Mouse (Mus musculus): Measurements from ENCODE around the gene Fanci. TPM values are rescaled to one million over a fixed set of nuclear protein-coding genes. Genes with fewer than 3 reads are reported as not detected.

Gene Fanci
- total and polyA plus RNA-seq, 3 experiments = 14.9 to 25.0 (median 20.0) TPM

DNA sequence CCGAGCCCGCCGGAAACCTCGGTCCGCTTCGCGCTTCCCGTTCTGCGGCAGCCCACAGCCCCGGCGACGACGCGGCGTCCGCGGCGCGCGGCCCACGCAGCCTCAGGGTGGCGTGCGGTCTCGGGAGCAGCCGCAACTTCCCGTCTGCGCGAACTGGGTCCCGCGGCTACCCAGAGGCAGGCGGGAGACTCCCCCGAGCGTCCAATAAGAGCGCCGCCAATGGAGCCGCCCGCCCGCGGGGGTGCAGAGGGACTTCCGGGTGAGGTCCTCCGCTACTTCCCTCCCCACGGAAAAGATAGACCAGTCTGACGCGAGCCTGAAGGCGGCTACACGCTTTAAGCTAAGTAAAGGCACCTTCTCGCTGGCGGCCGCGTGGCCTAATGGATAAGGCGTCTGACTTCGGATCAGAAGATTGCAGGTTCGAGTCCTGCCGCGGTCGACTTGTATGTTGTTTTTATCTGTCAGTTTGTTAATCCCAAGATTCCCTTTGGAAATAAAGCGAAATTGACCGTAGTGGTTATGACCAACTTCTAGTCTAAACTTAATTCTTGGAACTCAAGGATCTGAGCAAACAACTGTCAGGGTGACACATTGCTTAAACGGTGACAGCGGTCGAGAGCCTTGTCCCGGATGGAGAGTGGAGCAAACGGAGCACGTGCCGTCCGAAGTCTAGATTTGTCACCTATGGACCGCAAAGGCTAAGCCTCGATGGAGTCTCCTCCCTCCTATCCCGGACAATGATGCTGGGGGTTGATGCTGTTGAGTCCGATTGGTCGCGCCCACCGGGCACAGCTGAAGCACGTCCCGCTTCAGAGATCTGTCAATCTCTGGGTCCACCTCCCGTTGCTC, 74.5 kb downstream of the Fanci start, which contains the start of gene Polg (continued):
- TF ChIP-seq PAX5 (IDR thresholded peaks at IDR 0.05; ENCODE audit: low read length) = peak; percentile 51; the same call in 1 of the 2 replicates
- TF ChIP-seq NRF1 (IDR thresholded peaks at IDR 0.05; ENCODE audit: low read depth, low read length) = peak; percentile 68
- no peak for TF ChIP-seq RCOR1 (conservative IDR thresholded peaks at IDR 0.05; ENCODE audit: low read depth, low read length)
- peak; percentile 100 for TF ChIP-seq ELF1 (IDR thresholded peaks at IDR 0.05; ENCODE audit: low read depth, low read length)
- TF ChIP-seq USF2 (conservative IDR thresholded peaks at IDR 0.05; ENCODE audit: low read depth, low read length) = no peak
- peak; percentile 52 for TF ChIP-seq CHD2 (IDR thresholded peaks at IDR 0.05; ENCODE audit: low read length)
- no peak for TF ChIP-seq USF1 (IDR thresholded peaks at IDR 0.05; ENCODE audit: low read depth, low read length)
- TF ChIP-seq JUND (conservative IDR thresholded peaks at IDR 0.05; ENCODE audit: low read depth, low read length) = no peak
- peak; percentile 65 for TF ChIP-seq MEF2A (IDR thresholded peaks at IDR 0.05; ENCODE audit: borderline replicate concordance, low read depth, low read length)
- TF ChIP-seq KAT2A (IDR thresholded peaks at IDR 0.05; ENCODE audit: insufficient replicate concordance, low read length) = 0 out of 2 replicates have a peak, but pooled peaks have one; percentile 85
- TF ChIP-seq TCF12 (IDR thresholded peaks at IDR 0.05; ENCODE audit: low read depth, low read length) = peak; percentile 80

DNA sequence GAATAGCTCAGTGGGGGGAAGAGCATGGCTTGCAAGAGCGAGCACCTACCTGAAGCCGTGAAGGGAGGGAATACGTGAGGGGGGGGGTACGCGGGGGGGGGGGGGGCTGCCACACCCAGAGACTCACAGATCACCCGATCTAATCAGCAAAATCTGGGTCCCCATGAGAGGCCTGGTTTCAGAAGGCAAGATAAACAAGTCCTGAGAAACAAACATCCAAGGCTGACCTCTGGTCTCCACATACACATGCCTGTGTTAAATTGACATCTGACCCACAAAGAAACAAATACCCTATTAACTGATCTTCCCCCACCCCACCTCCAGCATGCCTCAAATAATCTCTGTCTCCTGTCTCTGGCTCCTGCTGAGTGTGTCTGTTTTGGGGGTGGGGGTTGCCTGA, 76.2 kb downstream of the Fanci start:
- Histone ChIP-seq H3K9ac (ENCODE audit: insufficient read depth, low read depth) (no peak overlapping the region), H3K4me3 (replicated peaks in 1 of 3; ENCODE audit: low read depth in 2 of 3, low read length in 2 of 3, poor library complexity in 1 of 3) (no peak overlapping the region), H3K4me2 (ENCODE audit: insufficient read depth, low read depth, poor library complexity, severe bottlenecking) (no peak overlapping the region), H3K4me1 (ENCODE audit: control insufficient read depth in 1 of 2, insufficient read depth in 2 of 2) (peaks cover 4 to 43% of the 10 kb centered on the region in 2 experiments), H3K79me2 (replicated peaks; ENCODE audit: control insufficient read depth, extremely low read depth, insufficient read depth, poor library complexity, severe bottlenecking) (0 out of 2 replicates have a peak, but pooled peaks cover 13% of the 10 kb centered on the region), H3K9me3 (replicated peaks; ENCODE audit: low read length) (no peaks in the 10 kb centered on the region), H3K36me3 (replicated peaks in 1 of 2; ENCODE audit: control insufficient read depth in 1 of 2, insufficient read depth in 1 of 2, low read length in 1 of 2) (peaks cover 5 to 17% of the 10 kb centered on the region in 2 experiments), H3K27me3 (replicated peaks) (no peaks in the 10 kb centered on the region), H3K27ac (ENCODE audit: insufficient read depth, low read depth) (no peak overlapping the region)
- in situ Hi-C loops (cut with MboI; ENCODE audit: low pct_ligation_motif_present, low pct_unique_long_range_greater_than_20kb, low sequenced_read_pairs) (loop anchor here (10.0 to 25.0 kb wide), 2 partner anchors 93 to 206 kb away; partner anchors contain the start of gene Abhd2), dilution Hi-C loops (cut with MboI; ENCODE audit: extremely low pct_ligation_motif_present, extremely low pct_unique_long_range_greater_than_20kb, low sequenced_read_pairs) (no loop called here)
- TF ChIP-seq MAFK (IDR thresholded peaks at IDR 0.05; ENCODE audit: insufficient replicate concordance, low read length) = no peak
- no peak for TF ChIP-seq BHLHE40 (IDR thresholded peaks at IDR 0.05; ENCODE audit: low read depth, low read length)
- TF ChIP-seq MEF2A (IDR thresholded peaks at IDR 0.05; ENCODE audit: borderline replicate concordance, low read depth, low read length) = no peak
- TF ChIP-seq MAX (IDR thresholded peaks at IDR 0.05; ENCODE audit: low read length) = no peak
- TF ChIP-seq JUND (conservative IDR thresholded peaks at IDR 0.05; ENCODE audit: low read depth, low read length) = no peak
- TF ChIP-seq JUN (IDR thresholded peaks at IDR 0.05; ENCODE audit: insufficient read depth, low read depth, low read length) = no peak
- no peak for TF ChIP-seq MXI1 (IDR thresholded peaks at IDR 0.05; ENCODE audit: low read depth, low read length)
- no peak for TF ChIP-seq ZNF384 (IDR thresholded peaks at IDR 0.05; ENCODE audit: low read depth, low read length)
- TF ChIP-seq IRF4 (IDR thresholded peaks at IDR 0.05; ENCODE audit: low read depth, low read length) = no peak
- no peak for TF ChIP-seq NELFE (IDR thresholded peaks at IDR 0.05; ENCODE audit: low read depth, low read length)
- no peak for TF ChIP-seq MAZ (IDR thresholded peaks at IDR 0.05; ENCODE audit: low read depth, low read length)
- no peak for TF ChIP-seq HCFC1 (IDR thresholded peaks at IDR 0.05; ENCODE audit: low read depth, low read length)
- TF ChIP-seq POLR2AphosphoS2 (IDR thresholded peaks at IDR 0.05; ENCODE audit: low read depth, low read length) = no peak
- no peak for TF ChIP-seq POLR2A (IDR thresholded peaks at IDR 0.05; ENCODE audit: low read depth, low read length)
- TF ChIP-seq CHD1 (IDR thresholded peaks at IDR 0.05; ENCODE audit: low read depth, low read length) = no peak
- TF ChIP-seq ZMIZ1 (IDR thresholded peaks at IDR 0.05; ENCODE audit: low read depth, low read length) = no peak
- no peak for DNase-seq (ENCODE audit: extremely low read depth)
